Mouse (Mus musculus) mesoderm, embryonic 11.5 days (tissue): ENCODE measurements at regions not wholly inside any gene's neighbourhood (a gene's known extent, or its start where the extent isn't known, plus 50 kb on each side); places are given as distances from the start of the nearest gene placed in this dataset.

ENCODE experiments used
- DNase-seq: peaks from one replicate; pipeline ENCODE4 v3.0.0-alpha.2; 2012; ENCODE audit warnings: low read depth, low spot score

GRCm38 (mm10) chr7:111242646-111243045 is 159.8 kb upstream of the Eif4g2 start:
- no peak for DNase-seq

- no peak for DNase-seq
These were observed 158.7 kb upstream of the Eif4g2 start for GRCm38 (mm10) chr7:111241538-111241937.

GRCm38 (mm10) chr7:111240234-111240826 is 157.5 kb upstream of the Eif4g2 start:
- DNase-seq, result no peak

GRCm38 (mm10) chr7:111237819-111238218 is 155.0 kb upstream of the Eif4g2 start:
- DNase-seq, result no peak

GRCm38 (mm10) chr7:111230630-111231029 is 147.8 kb upstream of the Eif4g2 start:
- no peak for DNase-seq

GRCm38 (mm10) chr7:111227082-111227481 is 144.3 kb upstream of the Eif4g2 start:
- DNase-seq, result no peak

- DNase-seq, result no peak
These were observed 143.3 kb upstream of the Eif4g2 start for GRCm38 (mm10) chr7:111226026-111226656.

GRCm38 (mm10) chr7:111215586-111215985 is 132.8 kb upstream of the Eif4g2 start:
- no peak for DNase-seq

GRCm38 (mm10) chr7:111214226-111214906 is 131.5 kb upstream of the Eif4g2 start:
- DNase-seq, result no peak

GRCm38 (mm10) chr7:111212188-111212587 is 129.4 kb upstream of the Eif4g2 start:
- DNase-seq, result no peak

- no peak for DNase-seq
These were observed 128.8 kb upstream of the Eif4g2 start for GRCm38 (mm10) chr7:111211641-111212040.

- DNase-seq, result no peak
These were observed 127.5 kb upstream of the Eif4g2 start for GRCm38 (mm10) chr7:111210282-111210681.

GRCm38 (mm10) chr7:111205876-111206275 is 123.0 kb upstream of the Eif4g2 start:
- peak; percentile 13 for DNase-seq

GRCm38 (mm10) chr7:111198608-111199355 is 116.0 kb upstream of the Eif4g2 start:
- DNase-seq, result no peak

- no peak for DNase-seq
These were observed 108.8 kb upstream of the Eif4g2 start for GRCm38 (mm10) chr7:111191674-111192073.

GRCm38 (mm10) chr7:111191216-111191615 is 108.4 kb upstream of the Eif4g2 start:
- DNase-seq, result no peak

- DNase-seq, result no peak
These were observed 106.9 kb upstream of the Eif4g2 start for GRCm38 (mm10) chr7:111189731-111190130.

- no peak for DNase-seq
These were observed 103.1 kb upstream of the Eif4g2 start for GRCm38 (mm10) chr7:111185954-111186353.

- no peak for DNase-seq
These were observed 100.7 kb upstream of the Eif4g2 start for GRCm38 (mm10) chr7:111183512-111183911.

- DNase-seq, result peak; percentile 69
These were observed 99.5 kb upstream of the Eif4g2 start for GRCm38 (mm10) chr7:111182319-111182718.

- no peak for DNase-seq
These were observed 96.8 kb upstream of the Eif4g2 start for GRCm38 (mm10) chr7:111179401-111180271.
